Mouse (Mus musculus) megakaryocyte, embryonic 14.5 days (primary cell): ENCODE measurements at regions not wholly inside any gene's neighbourhood (a gene's known extent, or its start where the extent isn't known, plus 50 kb on each side); places are given as distances from the start of the nearest gene placed in this dataset.

ENCODE experiments used
- FLI1 ChIP-seq: IDR thresholded peaks from 2 replicates; pipeline ENCODE4 v1.6.1; 2012; ENCODE audit warnings: low read length, inconsistent platforms, mixed read lengths
- GATA1 ChIP-seq: IDR thresholded peaks from 3 replicates; pipeline ENCODE4 v1.6.1; 2012; ENCODE audit warnings: mixed read lengths, low read length, inconsistent platforms, borderline replicate concordance

GRCm38 (mm10) chr9:11396829-11397228 is 492.3 kb upstream of the Cntn5 start:
- no peak for TF ChIP-seq GATA1
- TF ChIP-seq FLI1 = no peak
